Mouse (Mus musculus): ENCODE measurements around the gene Sox8. TPM values are rescaled to one million over a fixed set of nuclear protein-coding genes. Genes with fewer than 3 reads are reported as not detected.

The Sox8 gene
- polyA plus RNA-seq, 1 experiment from 2014 or later: 1.4 TPM

DNA sequence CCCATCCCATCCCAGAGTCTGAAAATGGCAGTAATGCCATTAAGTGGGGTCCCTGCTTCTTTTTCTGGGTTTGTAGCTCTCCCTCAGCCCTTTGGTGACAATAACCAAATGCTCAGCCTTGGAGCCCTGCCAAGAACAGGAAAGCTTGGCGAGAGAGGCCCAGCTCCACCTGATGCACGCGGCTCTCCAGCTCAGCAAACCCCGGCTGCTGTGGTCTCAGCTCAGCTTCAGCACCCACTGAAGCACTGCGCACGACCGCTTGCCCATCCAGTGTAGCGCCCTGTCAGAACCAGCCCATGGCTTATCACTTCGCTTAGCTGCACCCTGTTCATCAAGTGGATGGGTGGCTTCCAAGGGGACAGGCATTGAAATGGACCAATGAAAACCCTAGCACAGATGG, 39.7 kb upstream of the Sox8 start:
- Histone ChIP-seq H3K27me3 (ENCODE audit: control insufficient read depth, insufficient read depth, low read length) (no peaks in the 10 kb centered on the region), H3K27ac (replicated peaks) (no peak overlapping the region), H3K4me3 (ENCODE audit: low read depth, low read length) (no peak overlapping the region), H3K4me2 (replicated peaks; ENCODE audit: low read depth) (no peak overlapping the region), H3K4me1 (replicated peaks; ENCODE audit: control insufficient read depth, insufficient read depth) (no peaks in the 10 kb centered on the region), H3K9ac (ENCODE audit: low read length) (no peak overlapping the region), H3K36me3 (ENCODE audit: control insufficient read depth, insufficient read depth, low read length) (peaks cover 2% of the 10 kb centered on the region; the same call in 1 of the 2 replicates), H3K9me3 (ENCODE audit: control insufficient read depth, low read length) (no peaks in the 10 kb centered on the region)
- ATAC-seq (ENCODE audit: low FRiP score, low TSS enrichment) (no peak; the same call in 1 of the 2 replicates), DNase-seq (ENCODE audit: low spot score) (peak; percentile 32)
- 34% methylated on average over 9 of the region's 9 CpGs for WGBS
- no peak for TF ChIP-seq CTCF (IDR thresholded peaks at IDR 0.05; ENCODE audit: low read depth)
- no peak for TF ChIP-seq EP300 (optimal IDR thresholded peaks at IDR 0.05)

DNA sequence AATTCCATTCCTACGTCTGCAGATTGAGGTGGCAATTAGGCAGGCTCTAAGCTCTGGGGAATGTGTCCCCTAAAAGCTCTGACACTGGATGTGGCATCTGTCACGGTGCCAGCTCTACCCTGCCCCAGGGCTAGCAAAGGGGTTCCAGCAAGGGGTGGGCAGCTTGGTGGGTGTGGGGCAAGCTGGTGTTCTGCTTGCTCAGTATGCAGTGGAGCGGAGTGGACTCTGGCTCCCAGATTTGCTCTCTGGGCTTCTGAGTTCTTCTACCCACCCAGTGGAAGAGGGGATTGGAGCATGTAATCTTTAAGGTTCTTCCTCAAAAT, 39.0 kb upstream of the Sox8 start:
- no peaks in the 10 kb centered on the region for H3K9me3 ChIP-seq (ENCODE audit: control insufficient read depth, low read length)
- 68% methylated on average over 3 of the region's 3 CpGs for whole genome bisulfite sequencing
- no peak overlapping the region for H3K4me2 ChIP-seq (replicated peaks; ENCODE audit: low read depth)
- ATAC-seq (ENCODE audit: low FRiP score, low TSS enrichment) (no peak), DNase-seq (ENCODE audit: low spot score) (no peak)
- no peaks in the 10 kb centered on the region for H3K27me3 ChIP-seq (ENCODE audit: control insufficient read depth, insufficient read depth, low read length)
- H3K27ac ChIP-seq (replicated peaks): no peak overlapping the region
- H3K4me1 ChIP-seq (replicated peaks; ENCODE audit: control insufficient read depth, insufficient read depth): no peaks in the 10 kb centered on the region
- TF ChIP-seq EP300 (optimal IDR thresholded peaks at IDR 0.05) (no peak), CTCF (IDR thresholded peaks at IDR 0.05; ENCODE audit: low read depth) (no peak)
- H3K9ac ChIP-seq (ENCODE audit: low read length): no peak overlapping the region
- no peaks in the 10 kb centered on the region; the same call in 1 of the 2 replicates for H3K36me3 ChIP-seq (ENCODE audit: control insufficient read depth, insufficient read depth, low read length)
- H3K4me3 ChIP-seq (ENCODE audit: low read depth, low read length): no peak overlapping the region

DNA sequence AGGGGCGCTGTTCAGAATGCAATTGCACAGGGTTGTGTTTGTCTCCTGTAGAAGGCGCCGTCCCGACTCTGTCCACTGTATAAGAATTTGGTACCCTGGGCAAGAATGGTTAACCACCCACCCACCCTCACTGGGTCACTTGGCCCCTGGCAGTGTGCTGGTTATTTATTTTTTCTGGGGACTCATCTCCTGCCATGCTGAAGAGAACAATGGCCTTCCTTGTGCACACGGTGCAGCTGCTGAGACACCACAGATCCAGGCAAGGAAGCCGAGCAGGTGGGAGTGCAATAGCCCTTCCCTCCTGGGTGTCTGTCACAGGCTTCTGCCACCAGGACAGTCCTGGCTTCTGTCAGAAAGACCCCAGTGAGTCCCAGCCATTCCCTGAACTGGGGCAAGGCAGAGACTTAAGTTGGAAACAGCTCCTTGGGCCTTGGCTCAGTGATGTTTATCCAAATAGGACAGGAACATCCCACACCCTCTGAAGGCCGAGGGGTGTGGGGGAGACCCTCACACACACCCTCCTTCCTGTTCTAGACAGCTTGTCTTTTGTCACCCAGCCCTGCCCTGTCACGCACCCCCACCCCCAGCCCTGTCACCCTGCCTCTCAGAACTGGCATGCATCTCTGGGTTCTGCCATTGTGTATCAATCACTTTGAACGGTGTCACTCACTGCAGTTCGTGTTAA, 38.5 kb upstream of the Sox8 start:
- 65% methylated on average over 10 of the region's 10 CpGs for WGBS
- ATAC-seq (ENCODE audit: low FRiP score, low TSS enrichment): no peak

DNA sequence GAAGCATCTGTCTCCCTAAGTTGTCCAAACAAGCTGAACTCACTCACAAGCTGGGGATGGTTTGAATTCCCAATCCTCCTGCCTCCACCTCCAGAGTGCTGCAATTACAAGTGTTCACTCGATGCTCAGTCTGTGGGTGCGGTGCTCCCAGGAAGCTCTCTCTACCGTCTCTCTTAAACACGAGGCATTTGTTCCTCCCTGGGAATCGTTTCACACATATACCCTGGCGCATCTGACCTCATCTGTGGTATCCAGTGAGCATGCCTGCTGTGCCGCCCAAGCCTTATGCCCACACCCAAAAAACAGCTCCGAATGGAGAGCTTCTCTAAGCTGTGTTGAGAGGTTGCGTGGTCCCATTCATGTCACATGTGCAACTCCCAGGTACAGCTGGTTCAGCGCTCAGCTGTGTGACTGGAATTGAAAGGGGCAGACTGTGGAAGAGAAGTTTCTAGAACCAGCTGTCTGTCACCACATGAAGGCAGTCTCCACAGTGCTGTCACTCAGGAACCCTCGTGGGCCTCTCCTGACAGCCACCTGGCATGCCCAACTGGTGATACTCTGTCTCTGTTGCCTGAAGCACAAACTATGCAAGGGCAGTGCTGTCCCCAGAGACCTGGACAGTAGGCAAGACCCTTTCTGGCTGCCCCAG, 37.8 kb upstream of the Sox8 start:
- 77% methylated on average over 11 of the region's 11 CpGs for WGBS
- Histone ChIP-seq H3K4me3 (ENCODE audit: low read depth, low read length) (no peak overlapping the region), H3K4me1 (replicated peaks; ENCODE audit: control insufficient read depth, insufficient read depth) (no peaks in the 10 kb centered on the region), H3K4me2 (replicated peaks; ENCODE audit: low read depth) (no peak overlapping the region), H3K36me3 (ENCODE audit: control insufficient read depth, insufficient read depth, low read length) (no peaks in the 10 kb centered on the region), H3K9ac (ENCODE audit: low read length) (no peak overlapping the region), H3K27me3 (ENCODE audit: control insufficient read depth, insufficient read depth, low read length) (no peaks in the 10 kb centered on the region), H3K9me3 (ENCODE audit: control insufficient read depth, low read length) (no peaks in the 10 kb centered on the region), H3K27ac (replicated peaks) (no peak overlapping the region)
- no peak for ATAC-seq (ENCODE audit: low FRiP score, low TSS enrichment)
- no peak for DNase-seq (ENCODE audit: low spot score)
- TF ChIP-seq CTCF (IDR thresholded peaks at IDR 0.05; ENCODE audit: low read depth): no peak
- no peak for TF ChIP-seq EP300 (optimal IDR thresholded peaks at IDR 0.05)

More for the DNA sequence above, 38.5 kb upstream of the Sox8 start:
- TF ChIP-seq EP300 (optimal IDR thresholded peaks at IDR 0.05) (no peak), CTCF (IDR thresholded peaks at IDR 0.05; ENCODE audit: low read depth) (no peak)
- no peaks in the 10 kb centered on the region for H3K36me3 ChIP-seq (ENCODE audit: control insufficient read depth, insufficient read depth, low read length)
- no peaks in the 10 kb centered on the region for H3K27me3 ChIP-seq (ENCODE audit: control insufficient read depth, insufficient read depth, low read length)
- H3K4me3 ChIP-seq (ENCODE audit: low read depth, low read length): no peak overlapping the region
- no peak overlapping the region for H3K4me2 ChIP-seq (replicated peaks; ENCODE audit: low read depth)
- H3K27ac ChIP-seq (replicated peaks): no peak overlapping the region
- H3K9me3 ChIP-seq (ENCODE audit: control insufficient read depth, low read length): no peaks in the 10 kb centered on the region
- no peaks in the 10 kb centered on the region for H3K4me1 ChIP-seq (replicated peaks; ENCODE audit: control insufficient read depth, insufficient read depth)
- H3K9ac ChIP-seq (ENCODE audit: low read length): no peak overlapping the region
- no peak for DNase-seq (ENCODE audit: low spot score)

DNA sequence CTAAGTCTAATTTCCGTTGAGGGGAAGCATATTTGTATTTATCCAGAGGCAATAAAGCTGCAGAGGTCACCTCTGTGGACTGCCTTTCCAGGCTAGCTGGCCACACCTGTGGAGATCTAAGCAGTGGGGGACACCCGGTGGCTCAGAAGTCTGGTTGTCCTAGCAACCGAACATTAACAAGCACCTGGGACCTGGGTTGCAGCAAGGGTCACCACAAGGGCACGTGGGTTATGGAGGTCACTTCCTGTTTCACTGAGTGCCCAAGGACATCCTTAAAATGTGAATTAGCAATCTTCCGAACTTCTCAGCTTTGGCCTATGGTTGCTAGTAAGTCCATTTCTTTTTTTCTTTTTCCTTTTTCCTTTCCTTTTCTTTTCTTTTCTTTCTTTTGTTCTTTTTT, 33.7 kb upstream of the Sox8 start:
- ATAC-seq (ENCODE audit: low FRiP score, low TSS enrichment) (no peak), DNase-seq (ENCODE audit: low spot score) (no peak)
- 32% methylated on average over 5 of the region's 5 CpGs for WGBS
- Histone ChIP-seq H3K27ac (replicated peaks) (no peak overlapping the region), H3K4me1 (replicated peaks; ENCODE audit: control insufficient read depth, insufficient read depth) (no peaks in the 10 kb centered on the region), H3K4me2 (replicated peaks; ENCODE audit: low read depth) (no peak overlapping the region), H3K36me3 (ENCODE audit: control insufficient read depth, insufficient read depth, low read length) (no peaks in the 10 kb centered on the region), H3K9ac (ENCODE audit: low read length) (no peak overlapping the region), H3K27me3 (ENCODE audit: control insufficient read depth, insufficient read depth, low read length) (no peaks in the 10 kb centered on the region), H3K4me3 (ENCODE audit: low read depth, low read length) (no peak overlapping the region), H3K9me3 (ENCODE audit: control insufficient read depth, low read length) (no peaks in the 10 kb centered on the region)
- no peak for TF ChIP-seq CTCF (IDR thresholded peaks at IDR 0.05; ENCODE audit: low read depth)
- no peak for TF ChIP-seq EP300 (optimal IDR thresholded peaks at IDR 0.05)

DNA sequence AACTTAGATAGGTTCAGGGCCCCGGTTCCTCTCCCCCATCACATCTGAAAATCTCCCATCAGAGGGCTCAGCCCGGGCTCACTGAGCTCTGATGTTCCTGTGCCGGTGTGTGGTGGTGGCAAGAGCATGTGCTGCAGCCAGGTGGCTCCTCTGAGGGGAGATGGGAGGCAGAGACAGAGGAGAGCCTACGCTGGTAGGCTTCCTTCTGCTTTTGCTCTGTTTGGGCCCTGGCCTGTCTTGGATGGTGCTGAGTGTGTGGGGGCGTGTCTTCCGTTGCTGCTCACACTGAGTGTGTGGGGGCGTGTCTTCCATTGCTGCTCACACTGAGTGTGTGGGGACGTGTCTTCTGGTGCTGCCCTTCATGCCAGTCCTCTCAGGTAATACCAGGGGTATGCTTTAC, 31.9 kb upstream of the Sox8 start:
- ATAC-seq (ENCODE audit: low FRiP score, low TSS enrichment) (no peak), DNase-seq (ENCODE audit: low spot score) (no peak)
- TF ChIP-seq EP300 (optimal IDR thresholded peaks at IDR 0.05) (no peak), CTCF (IDR thresholded peaks at IDR 0.05; ENCODE audit: low read depth) (no peak)

More for the DNA sequence above, 31.9 kb upstream of the Sox8 start:
- Histone ChIP-seq H3K4me2 (replicated peaks; ENCODE audit: low read depth) (no peak overlapping the region), H3K36me3 (ENCODE audit: control insufficient read depth, insufficient read depth, low read length) (no peaks in the 10 kb centered on the region), H3K27me3 (ENCODE audit: control insufficient read depth, insufficient read depth, low read length) (no peaks in the 10 kb centered on the region), H3K4me3 (ENCODE audit: low read depth, low read length) (no peak overlapping the region), H3K9me3 (ENCODE audit: control insufficient read depth, low read length) (no peaks in the 10 kb centered on the region), H3K27ac (replicated peaks) (no peak overlapping the region), H3K4me1 (replicated peaks; ENCODE audit: control insufficient read depth, insufficient read depth) (no peaks in the 10 kb centered on the region), H3K9ac (ENCODE audit: low read length) (no peak overlapping the region)
- WGBS: 76% methylated on average over 8 of the region's 8 CpGs

All from stomach, postnatal 0 days (tissue).